Mouse (Mus musculus) spleen, adult 2 months (tissue): ENCODE measurements around the gene Rbck1. TPM values are rescaled to one million over a fixed set of nuclear protein-coding genes. Genes with fewer than 3 reads are reported as not detected.

Experiments used
- DNase-seq, 2 experiments: peaks; one replicate each; pipeline versions ENCODE4 v3.0.0 to v3.0.0-alpha.2; 2012 to 2021; ENCODE audit warnings: low spot score in 2 of 2, low read depth in 1 of 2
- H3K27ac ChIP-seq: fragments of 200-500 bp; 2 replicates; pipeline ENCODE4 v1.5.1; 2012; ENCODE audit warnings: low read length, inconsistent platforms; ENCODE audit not compliant: insufficient read depth
- H3K27me3 ChIP-seq: fragments of 200-500 bp; 2 replicates; pipeline ENCODE4 v1.6.1; 2012; ENCODE audit warnings: mild to moderate bottlenecking, moderate library complexity, low read length, inconsistent platforms; ENCODE audit not compliant: control insufficient read depth, insufficient read depth
- H3K36me3 ChIP-seq: fragments of 200-500 bp; 2 replicates; pipeline ENCODE4 v1.6.1; 2012; ENCODE audit warnings: mild to moderate bottlenecking, low read length, inconsistent platforms; ENCODE audit not compliant: control insufficient read depth, insufficient read depth
- H3K4me1 ChIP-seq: fragments of 200-500 bp; 2 replicates; pipeline ENCODE4 v1.6.1; 2011; ENCODE audit warnings: inconsistent platforms; ENCODE audit not compliant: control insufficient read depth, insufficient read depth, insufficient read length
- H3K4me3 ChIP-seq: fragments of 200-500 bp; 2 replicates; pipeline ENCODE4 v1.5.1; 2011; ENCODE audit warnings: mild to moderate bottlenecking, inconsistent platforms; ENCODE audit not compliant: insufficient read depth, insufficient read length; ENCODE audit errors: extremely low read depth
- CTCF ChIP-seq: fragments of 200-500 bp; IDR thresholded peaks from 2 replicates; pipeline ENCODE4 v1.5.1; 2011; ENCODE audit warnings: mild to moderate bottlenecking, inconsistent platforms; ENCODE audit not compliant: insufficient read depth, insufficient read length, insufficient replicate concordance; ENCODE audit errors: extremely low read depth
- POLR2A ChIP-seq: fragments of 200-500 bp; IDR thresholded peaks from 2 replicates; pipeline ENCODE4 v1.6.1; 2011; ENCODE audit warnings: low read depth, low read length, inconsistent platforms
- WGBS: fragments of 180-500 bp; shearing (Covaris S2); methylation state at CpG from one replicate; pipeline ENCODE4 v1.1.7; 2018; 5-methylcytosine and 5-hydroxymethylcytosine counted together
- polyA plus RNA-seq: library from polyadenylated mRNA; depleted of rRNA; stranded (reverse); fragments of >200 nt; gene quantifications from 2 replicates; pipeline ENCODE4 v1.2.3, GENCODE M21; 2012; rRNA removed

The Rbck1 gene
- 326 and 431 TPM in 2 replicates for polyA plus RNA-seq

- Histone ChIP-seq H3K4me1 (peaks cover 11% of the 10 kb centered on the region; the same call in 1 of the 2 replicates), H3K4me3 (peak within 1 kb of the TSS; percentile 99), H3K36me3 (peaks cover 3% of the 10 kb centered on the region), H3K27me3 (no peaks in the 10 kb centered on the region), H3K27ac (peak within 1 kb of the TSS; percentile 98)
- DNase-seq: peak; percentile 77 to 87
- TF ChIP-seq CTCF (no peak), POLR2A (peak; percentile 79)
- WGBS: under 1% methylated on average over 54 of the region's 54 CpGs
These were observed at the start of gene Rbck1 for GRCm38 (mm10) chr2:152332101-152332825. Gene Rbck1, minus strand, starts transcription at chr2:152332653.

- peaks cover 6% of the 10 kb centered on the region for H3K27me3 ChIP-seq
- no peak within 1 kb of the TSS for H3K27ac ChIP-seq
- 29% methylated on average over 16 of the region's 16 CpGs for WGBS
- TF ChIP-seq CTCF (no peak), POLR2A (no peak)
- no peaks in the 10 kb centered on the region for H3K4me1 ChIP-seq
- H3K4me3 ChIP-seq: no peak within 1 kb of the TSS
- DNase-seq: no peak
- H3K36me3 ChIP-seq: no peaks in the 10 kb centered on the region
These were observed 43.9 kb upstream of the Rbck1 start, which contains the start of gene Nrsn2 for GRCm38 (mm10) chr2:152376345-152376741. Gene Nrsn2, minus strand, starts transcription at chr2:152376638.

GRCm38 (mm10) chr2:152375652-152376344, 43.3 kb upstream of the Rbck1 start:
- no peak overlapping the region for H3K4me3 ChIP-seq
- 40% methylated on average over 21 of the region's 21 CpGs for WGBS
- H3K4me1 ChIP-seq: no peaks in the 10 kb centered on the region
- H3K27me3 ChIP-seq: peaks cover 6% of the 10 kb centered on the region
- H3K27ac ChIP-seq: no peak overlapping the region
- DNase-seq: no peak
- no peaks in the 10 kb centered on the region for H3K36me3 ChIP-seq
- no peak for TF ChIP-seq CTCF
- no peak for TF ChIP-seq POLR2A

GRCm38 (mm10) chr2:152373547-152373946, 41.1 kb upstream of the Rbck1 start:
- Histone ChIP-seq H3K27ac (no peak overlapping the region), H3K27me3 (peaks cover 6% of the 10 kb centered on the region), H3K4me1 (no peaks in the 10 kb centered on the region), H3K36me3 (no peaks in the 10 kb centered on the region), H3K4me3 (no peak overlapping the region)
- no peak for TF ChIP-seq CTCF
- TF ChIP-seq POLR2A: no peak
- 60% methylated on average over 9 of the region's 9 CpGs for WGBS
- no peak for DNase-seq

GRCm38 (mm10) chr2:152372661-152373060, 40.2 kb upstream of the Rbck1 start:
- 63% methylated on average over 4 of the region's 4 CpGs for WGBS
- peaks cover 6% of the 10 kb centered on the region for H3K27me3 ChIP-seq
- no peaks in the 10 kb centered on the region for H3K36me3 ChIP-seq
- TF ChIP-seq POLR2A: no peak
- TF ChIP-seq CTCF: no peak
- no peak overlapping the region for H3K4me3 ChIP-seq
- no peak for DNase-seq
- H3K4me1 ChIP-seq: no peaks in the 10 kb centered on the region
- H3K27ac ChIP-seq: no peak overlapping the region

GRCm38 (mm10) chr2:152372104-152372503, 39.7 kb upstream of the Rbck1 start:
- DNase-seq: no peak
- 38% methylated on average over 7 of the region's 7 CpGs for WGBS
- peaks cover 6% of the 10 kb centered on the region for H3K27me3 ChIP-seq
- no peaks in the 10 kb centered on the region for H3K4me1 ChIP-seq
- H3K4me3 ChIP-seq: no peak overlapping the region
- H3K36me3 ChIP-seq: no peaks in the 10 kb centered on the region
- H3K27ac ChIP-seq: no peak overlapping the region
- no peak for TF ChIP-seq CTCF
- no peak for TF ChIP-seq POLR2A
